In the genomic region with DNA sequence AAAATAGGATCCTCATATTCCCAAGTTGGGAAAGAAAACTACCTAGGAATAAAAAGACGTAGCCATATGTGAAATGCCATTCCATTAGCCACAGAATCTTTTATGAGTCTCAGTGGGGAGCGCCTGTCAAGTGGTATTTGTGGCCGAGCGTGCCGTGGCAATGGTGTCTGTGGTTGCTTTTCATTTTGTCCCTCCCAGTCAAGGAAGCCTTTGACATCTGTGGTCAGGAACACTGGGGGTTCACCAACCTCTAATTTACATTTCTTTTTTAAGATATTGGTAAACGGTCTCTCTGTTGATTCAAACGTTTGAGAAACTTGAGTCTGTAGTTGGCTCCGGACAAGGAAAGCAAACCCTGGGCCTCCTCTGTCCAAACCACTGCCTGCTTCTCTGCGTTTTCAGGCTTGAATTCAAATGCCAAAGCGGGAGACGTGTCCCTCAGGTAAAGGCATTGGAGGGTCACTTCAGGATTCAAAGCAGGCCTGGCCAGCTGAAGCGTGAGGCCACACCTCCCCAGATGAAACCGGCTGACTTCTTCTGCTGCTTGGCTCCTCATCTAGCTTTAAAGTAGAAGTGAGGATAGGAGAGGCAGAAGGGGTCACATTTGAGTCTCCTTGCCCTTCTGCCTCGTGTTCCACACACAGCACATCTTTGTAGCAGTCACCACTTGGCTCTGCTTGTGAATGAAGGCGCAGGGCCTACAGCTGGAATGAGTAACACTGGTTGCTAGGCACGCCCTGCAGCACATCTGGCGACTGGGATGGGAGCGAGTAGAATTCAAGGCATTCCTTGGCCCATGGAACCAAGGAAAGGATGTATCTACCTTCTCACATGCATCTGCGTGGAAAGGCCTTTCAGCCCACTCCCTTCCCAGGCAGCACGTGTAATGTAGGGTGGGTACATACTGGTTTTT, we compare ENCODE assay signal across 18 mouse cellular contexts. TPM values are rescaled to one million over a fixed set of nuclear protein-coding genes. Genes with fewer than 3 reads are reported as not detected.
DNase-seq lines count a peak whose midpoint lies in the region; ATAC-seq lines count a peak whose summit lies in the region.
"Had no signal": no experiment of that assay in that cellular context is flagged by ENCODE, and none has a peak within 500 bp of the region (broad histone marks: within the 10 kb centered on the region; RNA-seq: fewer than 3 reads in every experiment).

No protein-coding gene starts in this region.

- H3K4me3 ChIP-seq in embryonic facial prominence, embryonic 14.5 days (ENCODE audit: low read depth, low read length), result no peak overlapping the region
- H3K4me3 ChIP-seq in embryonic facial prominence, embryonic 10.5 days, result no peak overlapping the region
- H3K4me3 ChIP-seq in neural tube, embryonic 13.5 days, result no peak overlapping the region
- H3K4me3 ChIP-seq: liver, embryonic 15.5 days; midbrain, embryonic 15.5 days; neural tube, embryonic 15.5 days had no signal

- H3K4me1 ChIP-seq in embryonic facial prominence, embryonic 14.5 days (ENCODE audit: control insufficient read depth, insufficient read depth, low read length), result peaks cover 8% of the 10 kb centered on the region; the same call in 1 of the 2 replicates
- H3K4me1 ChIP-seq in embryonic facial prominence, embryonic 10.5 days, result peaks cover 7% of the 10 kb centered on the region; the same call in 1 of the 2 replicates
- H3K4me1 ChIP-seq in neural tube, embryonic 13.5 days (replicated peaks), result peaks cover 27% of the 10 kb centered on the region
- H3K4me1 ChIP-seq: liver, embryonic 15.5 days; midbrain, embryonic 15.5 days had no signal

- no peaks in the 10 kb centered on the region for H3K9me3 ChIP-seq in embryonic facial prominence, embryonic 14.5 days (ENCODE audit: control insufficient read depth, low read length)
- no peaks in the 10 kb centered on the region for H3K9me3 ChIP-seq in embryonic facial prominence, embryonic 10.5 days
- H3K9me3 ChIP-seq in neural tube, embryonic 13.5 days, result no peaks in the 10 kb centered on the region
- H3K9me3 ChIP-seq: G1E; liver, embryonic 15.5 days; midbrain, embryonic 15.5 days; neural tube, embryonic 15.5 days had no signal

- H3K9ac ChIP-seq in embryonic facial prominence, embryonic 14.5 days (ENCODE audit: low read depth, low read length), result no peak overlapping the region
- no peak overlapping the region for H3K9ac ChIP-seq in neural tube, embryonic 13.5 days
- H3K9ac ChIP-seq: liver, embryonic 15.5 days; midbrain, embryonic 15.5 days; neural tube, embryonic 15.5 days had no signal

- DNase-seq in embryonic facial prominence, embryonic 14.5 days (ENCODE audit: low spot score), result peak; percentile 49
- no peak for DNase-seq in embryonic facial prominence, embryonic 10.5 days (ENCODE audit: low spot score)
- no peak for DNase-seq in neural tube, embryonic 10.5 days (ENCODE audit: extremely low spot score, low spot score)
- DNase-seq in lung, postnatal 25 days (ENCODE audit: low spot score), result no peak
- DNase-seq in adrenal gland, adult 8-10 months, result no peak
- DNase-seq in right cerebral cortex, postnatal 10 days (ENCODE audit: low spot score in 2 of 2), result no peak
- DNase-seq: cerebellum, adult 11-12 months; heart, postnatal 36 days; layer of hippocampus, adult 9-11 months; lung, postnatal 14 days had no signal

- no peak for ATAC-seq in embryonic facial prominence, embryonic 14.5 days (ENCODE audit: low read depth)
- ATAC-seq in neural tube, embryonic 13.5 days (ENCODE audit: low read depth), result no peak
- peak; percentile 80 to 81 for ATAC-seq in hematopoietic stem cell, adult 5-6 weeks (replicated peaks in 1 of 2; ENCODE audit: insufficient read depth in 1 of 2, low FRiP score in 2 of 2, low TSS enrichment in 1 of 2, low read depth in 1 of 2, poor library complexity in 2 of 2, severe bottlenecking in 2 of 2)
- ATAC-seq: intestine, embryonic 16.5 days; midbrain, embryonic 15.5 days had no signal

- H3K4me2 ChIP-seq in embryonic facial prominence, embryonic 14.5 days (ENCODE audit: low read depth, low read length), result no peak overlapping the region
- no peak overlapping the region for H3K4me2 ChIP-seq in neural tube, embryonic 13.5 days
- H3K4me2 ChIP-seq: liver, embryonic 15.5 days; midbrain, embryonic 15.5 days; neural tube, embryonic 15.5 days had no signal

- 56% methylated on average over 20 of the region's 20 CpGs for WGBS in embryonic facial prominence, embryonic 14.5 days
- 79% methylated on average over 20 of the region's 20 CpGs for WGBS in embryonic facial prominence, embryonic 10.5 days
- 62% methylated on average over 20 of the region's 20 CpGs for WGBS in neural tube, embryonic 13.5 days

- H3K27me3 ChIP-seq in embryonic facial prominence, embryonic 14.5 days (replicated peaks; ENCODE audit: control insufficient read depth, insufficient read depth, low read length), result no peaks in the 10 kb centered on the region
- H3K27me3 ChIP-seq in embryonic facial prominence, embryonic 10.5 days (replicated peaks; ENCODE audit: low read depth, poor library complexity, severe bottlenecking), result no peaks in the 10 kb centered on the region
- H3K27me3 ChIP-seq in neural tube, embryonic 13.5 days, result no peaks in the 10 kb centered on the region
- H3K27me3 ChIP-seq: liver, embryonic 15.5 days; midbrain, embryonic 15.5 days; neural tube, embryonic 15.5 days had no signal

- H3K27ac ChIP-seq in embryonic facial prominence, embryonic 14.5 days (replicated peaks; ENCODE audit: low read depth, low read length), result no peak overlapping the region
- no peak overlapping the region for H3K27ac ChIP-seq in embryonic facial prominence, embryonic 10.5 days (replicated peaks)
- H3K27ac ChIP-seq in neural tube, embryonic 13.5 days (replicated peaks), result 0 out of 2 replicates have a peak overlapping the region, but pooled peaks have one; percentile 49
- H3K27ac ChIP-seq: kidney, postnatal 0 days; liver, embryonic 15.5 days; midbrain, embryonic 15.5 days; neural tube, embryonic 15.5 days had no signal

- H3K36me3 ChIP-seq in embryonic facial prominence, embryonic 14.5 days (ENCODE audit: control insufficient read depth, insufficient read depth, low read length), result no peaks in the 10 kb centered on the region
- no peaks in the 10 kb centered on the region for H3K36me3 ChIP-seq in embryonic facial prominence, embryonic 10.5 days (replicated peaks)
- H3K36me3 ChIP-seq in neural tube, embryonic 13.5 days, result no peaks in the 10 kb centered on the region
- H3K36me3 ChIP-seq: G1E; liver, embryonic 15.5 days; midbrain, embryonic 15.5 days; neural tube, embryonic 15.5 days had no signal

RNA-seq across cellular contexts. Expression of gene Smpd3, which starts 45.0 kb away (rescaled TPM):
- polyA plus RNA-seq in embryonic facial prominence, embryonic 14.5 days (2014; fragmentation: Nextera tagmentation; extraction: Ambion mirVana), result 30.6 and 36.3 TPM in 2 replicates
- 4.0 and 5.0 TPM in 2 replicates for polyA plus RNA-seq in embryonic facial prominence, embryonic 10.5 days (2016; fragmentation: Nextera tagmentation; extraction: Ambion mirVana)
- polyA plus RNA-seq in neural tube, embryonic 13.5 days (2015; fragmentation: Nextera tagmentation; extraction: Ambion mirVana), result 39.4 and 40.2 TPM in 2 replicates
- total RNA-seq in hematopoietic stem cell, adult 5-6 weeks (2017), result 0.25 and 0.31 TPM in 2 replicates
- total RNA-seq in adrenal gland, adult 8-10 months (2022), result 10 to 100 TPM in 3 of 4 experiments, 1 to 10 TPM in 1; 8.3 to 13.7 (median 11.4) TPM
- total RNA-seq: G1E had no signal
- polyA plus RNA-seq: G1E had no signal

Comparison
In these comparisons a context has a peak if more than half of its experiments do, and no peak if none do; other contexts are left out.
1. ATAC-seq: peak in hematopoietic stem cell, adult 5-6 weeks (2 of 2); none in embryonic facial prominence, embryonic 14.5 days (single experiment) and neural tube, embryonic 13.5 days (single experiment).